Mouse (Mus musculus) stomach, postnatal 0 days (tissue): ENCODE measurements around the gene Bsx.

Experiments
- CTCF ChIP-seq: IDR thresholded peaks from 2 replicates; pipeline ENCODE4 v1.5.1; 2016; ENCODE audit warnings: antibody characterized with exemption, low read depth, mild to moderate bottlenecking, moderate library complexity
- EP300 ChIP-seq: optimal IDR thresholded peaks from 2 replicates; pipeline ENCODE3; 2016; ENCODE audit warnings: antibody characterized with exemption

DNA sequence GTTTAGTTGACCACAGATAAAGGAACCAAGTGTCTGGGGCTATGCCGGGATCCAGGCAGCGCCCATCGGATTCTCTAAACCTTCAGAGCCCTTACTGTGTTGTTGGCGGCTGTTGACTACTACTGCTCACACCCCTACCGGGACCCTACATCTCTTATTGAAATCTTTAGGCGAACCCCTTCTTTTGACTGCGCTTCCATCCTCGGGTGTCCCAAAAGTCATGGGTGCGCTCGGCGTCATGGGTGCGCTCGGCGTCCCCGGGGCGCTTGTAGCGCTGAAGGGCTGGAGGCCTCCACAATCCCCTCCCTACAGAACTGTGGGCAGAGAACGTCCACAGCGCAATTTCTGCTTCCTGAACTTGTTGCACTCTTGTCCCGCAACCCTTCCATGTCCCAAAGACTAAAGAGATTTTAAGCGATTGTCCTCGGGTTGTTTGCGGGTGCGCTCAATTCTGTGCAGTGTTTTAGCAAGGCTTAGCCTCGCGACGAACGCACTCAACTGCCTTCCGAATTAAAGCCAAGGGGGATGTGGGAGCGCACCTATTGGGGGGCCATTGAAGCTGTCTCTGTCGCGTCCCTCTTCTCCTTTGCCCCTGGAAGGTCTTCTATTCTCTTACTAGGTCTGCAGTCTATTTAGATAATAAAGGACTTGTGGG lies 4.5 kb downstream of the Bsx start:
- TF ChIP-seq CTCF, result no peak
- TF ChIP-seq EP300, result no peak
